Mouse (Mus musculus): Measurements from ENCODE around the gene Ifitm5.
A peak's percentile ranks its signal among the peaks of the same experiment; 100 is the strongest.

The Ifitm5 gene

GRCm38 (mm10) chr7:140902036-140902875, 47.8 kb downstream of the Ifitm5 start:
- DNase-seq (ENCODE audit: low spot score), result peak; percentile 89

DNA sequence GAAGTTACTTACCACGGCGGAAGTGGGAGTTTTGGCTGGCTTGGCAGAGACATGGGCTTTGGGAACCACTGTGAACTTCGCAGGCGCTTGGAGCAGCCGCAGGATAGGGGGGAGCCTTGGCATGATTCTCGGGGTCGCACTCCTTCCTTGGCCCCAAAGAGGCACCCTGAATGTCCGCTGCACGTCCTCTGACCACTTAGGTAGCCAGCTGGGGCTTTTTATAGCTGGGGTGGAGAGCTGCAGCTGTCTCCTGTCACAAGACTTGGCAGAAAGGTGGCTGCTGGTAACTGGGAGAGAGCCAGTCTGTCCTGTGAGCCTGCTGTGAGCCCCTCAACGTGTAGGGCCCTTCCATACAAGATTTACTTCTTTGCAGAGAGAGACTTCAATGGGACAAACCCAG, 49.9 kb downstream of the Ifitm5 start, which contains the start of gene Cox8b:
Gene Cox8b (minus strand): TSS at position 227 of the 400 bp plus-strand sequence.
- peak; percentile 29 for DNase-seq (ENCODE audit: low spot score)

DNA sequence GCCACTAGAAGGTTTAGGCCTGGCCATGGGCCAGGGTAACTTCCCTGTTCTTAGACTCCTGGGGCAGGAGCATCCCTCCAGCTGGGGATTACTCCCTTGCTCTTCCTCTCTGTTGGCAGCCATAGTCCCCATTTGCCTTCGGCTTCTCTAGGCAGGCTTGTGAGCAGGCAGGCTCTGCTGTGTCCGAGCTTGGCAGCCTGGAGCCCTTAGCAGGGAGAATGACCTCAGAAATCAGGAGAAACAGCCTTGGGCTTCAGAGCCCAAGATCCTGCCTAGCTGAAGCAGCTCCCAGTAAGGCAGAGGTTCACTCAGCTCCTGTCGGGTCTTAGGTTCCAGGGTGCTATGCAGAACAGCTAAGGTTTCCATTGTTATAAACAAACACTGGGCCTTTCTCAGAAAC, 51.0 kb downstream of the Ifitm5 start:
- peak; percentile 73 for DNase-seq (ENCODE audit: low spot score)

Measured in adipocyte (in vitro differentiated cells).